Mouse (Mus musculus) stomach, embryonic 14.5 days (tissue): ENCODE data around the gene Rab3a. TPM values are rescaled to one million over a fixed set of nuclear protein-coding genes. Genes with fewer than 3 reads are reported as not detected.

Experiments used
- ATAC-seq: fragments of 200-750 bp; cut with Nextera tagmentation; 2 replicates; pipeline ENCODE4 v1.8.0; 2017; ENCODE audit warnings: low read depth, moderate TSS enrichment; ENCODE audit not compliant: insufficient number of reproducible peaks, insufficient read depth, low FRiP score
- H3K27ac ChIP-seq: fragments of 300-500 bp; sonication (generic); 2 replicates; pipeline ENCODE4 v1.5.1; 2014; ENCODE audit warnings: mild to moderate bottlenecking, low read length, moderate library complexity, mixed read lengths
- H3K27me3 ChIP-seq: fragments of 300-500 bp; sonication (generic); 2 replicates; pipeline ENCODE4 v1.6.1; 2014; ENCODE audit warnings: low read length, control low read depth, mixed read lengths; ENCODE audit not compliant: control insufficient read depth, insufficient read depth
- H3K36me3 ChIP-seq: fragments of 300-500 bp; sonication (generic); 2 replicates; pipeline ENCODE4 v1.6.1; 2014; ENCODE audit warnings: mild to moderate bottlenecking, control low read depth, low read length, moderate library complexity, mixed read lengths; ENCODE audit not compliant: control insufficient read depth, insufficient read depth
- H3K4me1 ChIP-seq: fragments of 300-500 bp; sonication (generic); 2 replicates; pipeline ENCODE4 v1.6.1; 2014; ENCODE audit warnings: low read length, control low read depth, mixed read lengths; ENCODE audit not compliant: control insufficient read depth, insufficient read depth
- H3K4me2 ChIP-seq: fragments of 300-500 bp; sonication (generic); replicated peaks from 2 replicates; pipeline ENCODE4 v1.6.1; 2014; ENCODE audit warnings: low read depth, low read length, control low read depth
- H3K4me3 ChIP-seq: fragments of 300-500 bp; sonication (generic); 2 replicates; pipeline ENCODE4 v1.5.1; 2014; ENCODE audit warnings: low read depth, low read length, control low read depth
- H3K9ac ChIP-seq: fragments of 300-500 bp; sonication (generic); replicated peaks from 2 replicates; pipeline ENCODE4 v1.6.1; 2014; ENCODE audit warnings: low read depth, mild to moderate bottlenecking, control low read depth, low read length, moderate library complexity, mixed read lengths
- H3K9me3 ChIP-seq: fragments of 300-500 bp; sonication (generic); 2 replicates; pipeline ENCODE4 v1.6.1; 2016; ENCODE audit warnings: low read depth, low read length, control low read depth; ENCODE audit not compliant: control insufficient read depth
- WGBS: fragments of 180-500 bp; shearing (Covaris S2); extraction: QIAGEN DNeasy Blood & Tissue Kit; methylation state at CpG from one replicate; pipeline ENCODE4 v1.1.7; 2014; 5-methylcytosine and 5-hydroxymethylcytosine counted together
- microRNA-seq: library from miRNA; unstranded; fragments of <30 nt; microRNA quantifications from one replicate; pipeline ENCODE4, GENCODE M21; 2016
- polyA plus RNA-seq: library from polyadenylated mRNA; unstranded; fragments of >200 nt; fragmentation: Nextera tagmentation; extraction: Ambion mirVana; gene quantifications from 2 replicates; pipeline ENCODE4 v1.2.1, GENCODE M21; 2014

Gene Rab3a
- polyA plus RNA-seq, 1 experiment from 2014 or later = 27.0 TPM

GRCm38 (mm10) chr8:70808239-70808638 is 53.8 kb downstream of the Rab3a start, which contains the start of gene Il12rb1:
Gene Il12rb1 (plus strand): TSS chr8:70808449.
- Histone ChIP-seq H3K4me1 (peaks cover 11% of the 10 kb centered on the region), H3K4me2 (no peak within 1 kb of the TSS), H3K9me3 (no peaks in the 10 kb centered on the region), H3K27me3 (0 out of 2 replicates have a peak, but pooled peaks cover 7% of the 10 kb centered on the region), H3K36me3 (no peaks in the 10 kb centered on the region), H3K9ac (no peak within 1 kb of the TSS), H3K27ac (no peak within 1 kb of the TSS), H3K4me3 (no peak within 1 kb of the TSS)
- 59% methylated on average over 5 of the region's 5 CpGs for WGBS
- ATAC-seq = no peak

Small RNA genes within 50 kb of the gene (microRNA-seq; reads per million reads assigned to microRNA genes)
- 1.0 reads per million for gene Mir7240

Other genes with a start within 250 kb of the Rab3a start
- gene Rex1bd, start 247.9 kb upstream of the Rab3a start, polyA plus RNA-seq = 132 and 149 TPM in 2 replicates
- 1,056 and 1,119 TPM in 2 replicates for gene Uba52, start 243.9 kb upstream of the Rab3a start, polyA plus RNA-seq
- 258 and 281 TPM in 2 replicates for gene Fkbp8, start 227.0 kb upstream of the Rab3a start, polyA plus RNA-seq
- 58.9 and 72.3 TPM in 2 replicates for gene Kxd1, start 226.7 kb upstream of the Rab3a start, polyA plus RNA-seq
- gene Ell, start 215.2 kb upstream of the Rab3a start, polyA plus RNA-seq = 17.1 and 17.9 TPM in 2 replicates
- 81.3 and 82.4 TPM in 2 replicates for gene Isyna1, start 160.3 kb upstream of the Rab3a start, polyA plus RNA-seq
- gene Ssbp4, start 145.8 kb upstream of the Rab3a start, polyA plus RNA-seq = 121 and 122 TPM in 2 replicates
- gene Lrrc25, start 138.5 kb upstream of the Rab3a start, polyA plus RNA-seq = 1.9 and 2.9 TPM in 2 replicates
- gene Gdf15, start 122.2 kb upstream of the Rab3a start, polyA plus RNA-seq = 0.17 and 0.24 TPM in 2 replicates
- 67.7 and 70.8 TPM in 2 replicates for gene Pgpep1, start 94.3 kb upstream of the Rab3a start, polyA plus RNA-seq
- 234 and 244 TPM in 2 replicates for gene Lsm4, start 81.4 kb upstream of the Rab3a start, polyA plus RNA-seq
- gene Jund, start 55.7 kb upstream of the Rab3a start, polyA plus RNA-seq = 78.9 and 105 TPM in 2 replicates
- 0.06 and 0.10 TPM in 2 replicates for gene Iqcn, start 51.2 kb upstream of the Rab3a start, polyA plus RNA-seq
- 0.51 and 0.63 TPM in 2 replicates for gene Gm3336, start 36.1 kb upstream of the Rab3a start, polyA plus RNA-seq
- gene Pde4c, start 31.0 kb upstream of the Rab3a start, polyA plus RNA-seq = 0.29 and 0.32 TPM in 2 replicates
- 42.8 and 43.1 TPM in 2 replicates for gene Mpv17l2, start 6.3 kb downstream of the Rab3a start, polyA plus RNA-seq
- 44.5 and 45.1 TPM in 2 replicates for gene Pik3r2, start 22.0 kb downstream of the Rab3a start, polyA plus RNA-seq
- 10.7 and 13.2 TPM in 2 replicates for gene Mast3, start 50.4 kb downstream of the Rab3a start, polyA plus RNA-seq
- 0.59 TPM in 1 of 2 replicates, not detected in the other for gene Il12rb1, start 53.8 kb downstream of the Rab3a start, polyA plus RNA-seq
- 5.8 and 8.7 TPM in 2 replicates for gene Arrdc2, start 85.0 kb downstream of the Rab3a start, polyA plus RNA-seq
- 1.6 and 2.1 TPM in 2 replicates for gene Kcnn1, start 108.6 kb downstream of the Rab3a start, polyA plus RNA-seq
- gene Ccdc124, start 119.3 kb downstream of the Rab3a start, polyA plus RNA-seq = 92.1 and 102 TPM in 2 replicates
- gene Slc5a5, start 138.1 kb downstream of the Rab3a start, polyA plus RNA-seq = 4.2 and 4.8 TPM in 2 replicates
- 5,566 and 6,204 TPM in 2 replicates for gene Rpl18a, start 142.7 kb downstream of the Rab3a start, polyA plus RNA-seq
- gene Map1s, start 151.3 kb downstream of the Rab3a start, polyA plus RNA-seq = 41.5 and 42.0 TPM in 2 replicates